Mouse (Mus musculus) liver, embryonic 14.5 days (tissue): ENCODE measurements at regions not wholly inside any gene's neighbourhood (a gene's known extent, or its start where the extent isn't known, plus 50 kb on each side); places are given as distances from the start of the nearest gene placed in this dataset.

Experiments
- ATAC-seq: fragments of 200-750 bp; cut with Nextera tagmentation; 2 replicates; pipeline ENCODE4 v1.8.0; 2017; ENCODE audit warnings: moderate number of reproducible peaks, mild to moderate bottlenecking, moderate library complexity; ENCODE audit not compliant: insufficient read depth
- DNase-seq, 3 experiments: peaks; one replicate each; pipeline ENCODE4 v3.0.0-alpha.2; 2012 to 2013; ENCODE audit warnings: low read depth in 3 of 3, low spot score in 3 of 3
- H3K27ac ChIP-seq: fragments of 300-500 bp; sonication (generic); 2 replicates; pipeline ENCODE4 v1.5.1; 2014; ENCODE audit warnings: moderate library complexity, mild to moderate bottlenecking, control low read depth, inconsistent platforms
- H3K27me3 ChIP-seq: fragments of 300-500 bp; sonication (generic); 2 replicates; pipeline ENCODE4 v1.6.1; 2014; ENCODE audit warnings: mild to moderate bottlenecking, low read length, moderate library complexity; ENCODE audit not compliant: control insufficient read depth, insufficient read depth
- H3K36me3 ChIP-seq: fragments of 300-500 bp; sonication (generic); replicated peaks from 2 replicates; pipeline ENCODE4 v1.6.1; 2014; ENCODE audit warnings: low read depth; ENCODE audit not compliant: control insufficient read depth, insufficient read depth
- H3K4me1 ChIP-seq, 2 experiments: fragments of 200-500 bp in 1 of 2; fragments of 300-500 bp in 1 of 2; sonication (generic) in 1 of 2; replicated peaks; 2 replicates each; pipeline ENCODE4 v1.6.1; 2012 to 2014; ENCODE audit warnings: antibody characterized with exemption in 1 of 2, inconsistent platforms in 1 of 2, low read length in 1 of 2; ENCODE audit not compliant: control insufficient read depth in 2 of 2, insufficient read depth in 2 of 2
- H3K4me2 ChIP-seq: fragments of 300-500 bp; sonication (generic); 2 replicates; pipeline ENCODE4 v1.6.1; 2014; ENCODE audit warnings: low read depth, mild to moderate bottlenecking, control low read depth, moderate library complexity
- H3K4me3 ChIP-seq, 2 experiments: fragments of 200-500 bp in 1 of 2; fragments of 300-500 bp in 1 of 2; sonication (generic) in 1 of 2; 2 replicates each; pipeline ENCODE4 v1.5.1; 2012 to 2014; ENCODE audit warnings: low read depth in 2 of 2, low read length in 2 of 2, mild to moderate bottlenecking in 2 of 2, control low read depth in 1 of 2, inconsistent platforms in 1 of 2, moderate library complexity in 1 of 2; ENCODE audit not compliant: insufficient read depth in 1 of 2
- H3K9ac ChIP-seq: fragments of 300-500 bp; sonication (generic); replicated peaks from 2 replicates; pipeline ENCODE4 v1.6.1; 2014; ENCODE audit warnings: mild to moderate bottlenecking, control low read depth, moderate library complexity
- H3K9me3 ChIP-seq: fragments of 300-500 bp; sonication (generic); 2 replicates; pipeline ENCODE4 v1.6.1; 2016; ENCODE audit warnings: low read length, mixed read lengths; ENCODE audit not compliant: control insufficient read depth
- CTCF ChIP-seq: IDR thresholded peaks from 2 replicates; pipeline ENCODE4 v1.5.1; 2016; ENCODE audit warnings: antibody characterized with exemption, low read depth, control low read depth
- EP300 ChIP-seq: IDR thresholded peaks from 2 replicates; pipeline ENCODE4 v1.6.1; 2016; ENCODE audit warnings: antibody characterized with exemption, low read depth
- WGBS: fragments of 180-500 bp; shearing (Covaris S2); extraction: QIAGEN DNeasy Blood & Tissue Kit; methylation state at CpG from one replicate; pipeline ENCODE4 v1.1.7; 2014; ENCODE audit not compliant: insufficient replicate concordance; 5-methylcytosine and 5-hydroxymethylcytosine counted together

DNA sequence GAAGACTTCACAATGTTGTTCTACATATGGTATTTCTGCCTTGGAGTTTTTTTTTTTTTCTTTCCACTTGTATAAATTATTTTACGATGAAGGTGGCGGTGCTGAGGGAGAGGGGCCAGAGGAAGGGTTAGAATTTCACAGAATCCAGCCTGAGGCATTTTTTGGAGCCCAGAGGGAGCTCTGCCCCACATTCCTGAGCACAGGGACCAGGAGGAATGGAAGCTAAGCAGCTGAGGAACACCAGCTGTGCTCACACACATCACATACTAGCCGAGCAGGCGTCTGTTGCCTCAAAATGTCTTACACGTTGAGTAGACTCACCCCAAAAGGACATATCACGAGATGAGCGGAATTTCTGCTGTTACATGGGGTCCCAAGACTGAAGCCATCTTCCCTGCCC, 414.1 kb upstream of the Zmiz1 start:
- WGBS, result 63% methylated on average over 7 of the region's 7 CpGs

DNA sequence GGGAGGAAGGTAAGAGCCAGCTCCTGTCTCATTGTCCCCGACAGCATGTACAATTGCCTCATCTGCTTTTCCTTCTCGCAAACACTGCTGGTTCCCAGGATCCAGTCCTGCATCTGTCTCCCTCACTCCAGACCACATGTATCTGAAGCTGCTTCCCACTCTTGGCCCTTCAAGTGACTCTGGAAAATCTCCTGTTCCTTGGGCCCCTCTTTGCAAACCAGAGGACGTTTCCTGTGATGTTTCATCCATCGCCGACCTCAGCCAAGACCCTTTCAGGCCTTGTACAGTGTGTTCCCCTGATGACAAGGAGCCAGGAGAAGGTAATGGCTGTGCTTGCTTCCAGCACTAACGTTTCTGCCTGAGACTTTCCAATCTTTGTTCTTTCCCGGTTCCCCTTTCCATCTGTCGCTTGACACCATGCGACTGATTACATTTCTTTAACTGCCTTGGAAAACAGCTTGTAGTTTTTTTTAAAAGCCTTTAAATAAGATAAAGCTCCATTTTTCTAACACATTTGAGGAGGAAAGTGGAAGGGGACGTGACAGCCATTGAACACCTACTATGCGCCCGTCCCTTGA, 408.2 kb upstream of the Zmiz1 start:
- Histone ChIP-seq H3K4me1 (no peaks in the 10 kb centered on the region), H3K9ac (no peak overlapping the region), H3K9me3 (no peaks in the 10 kb centered on the region), H3K27ac (no peak overlapping the region), H3K36me3 (no peaks in the 10 kb centered on the region), H3K4me2 (no peak overlapping the region), H3K4me3 (no peak overlapping the region), H3K27me3 (no peaks in the 10 kb centered on the region)
- DNase-seq (no peak), ATAC-seq (no peak)
- TF ChIP-seq EP300 (no peak), CTCF (no peak)
- WGBS, result 43% methylated on average over 12 of the region's 12 CpGs

More for the DNA sequence above, 414.1 kb upstream of the Zmiz1 start:
- H3K9me3 ChIP-seq, result no peaks in the 10 kb centered on the region
- H3K27ac ChIP-seq, result no peak overlapping the region
- no peaks in the 10 kb centered on the region for H3K36me3 ChIP-seq
- H3K4me1 ChIP-seq, result no peaks in the 10 kb centered on the region
- H3K4me3 ChIP-seq, result no peak overlapping the region
- no peak overlapping the region for H3K9ac ChIP-seq
- no peaks in the 10 kb centered on the region for H3K27me3 ChIP-seq
- DNase-seq, result no peak
- H3K4me2 ChIP-seq, result no peak overlapping the region
- ATAC-seq, result no peak
- TF ChIP-seq CTCF (no peak), EP300 (no peak)

DNA sequence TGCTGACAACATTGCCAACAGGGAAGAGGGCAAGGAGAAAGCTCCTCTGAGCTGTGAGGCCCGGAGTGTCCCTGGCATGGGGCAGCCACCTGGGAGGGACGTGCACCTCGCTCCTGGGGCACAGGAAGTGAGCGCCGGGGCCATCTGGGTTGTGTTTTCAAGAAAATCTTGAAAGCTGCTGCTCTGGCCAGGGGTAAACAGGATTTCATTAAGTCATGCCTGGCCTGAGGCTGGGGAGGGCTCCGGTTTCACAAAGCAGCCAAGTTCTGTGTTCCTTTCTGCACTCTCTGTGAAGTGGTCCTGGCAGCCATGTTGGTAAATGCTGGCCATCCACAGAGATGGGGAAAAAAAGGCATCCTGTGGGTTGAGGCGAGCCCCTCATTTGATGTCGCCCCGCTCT, 406.8 kb upstream of the Zmiz1 start:
- WGBS, result 54% methylated on average over 9 of the region's 9 CpGs
- Histone ChIP-seq H3K4me3 (no peak overlapping the region), H3K4me2 (no peak overlapping the region), H3K27ac (no peak overlapping the region), H3K9ac (no peak overlapping the region), H3K4me1 (no peaks in the 10 kb centered on the region), H3K9me3 (no peaks in the 10 kb centered on the region), H3K27me3 (no peaks in the 10 kb centered on the region), H3K36me3 (no peaks in the 10 kb centered on the region)
- TF ChIP-seq CTCF (no peak), EP300 (no peak)
- DNase-seq, result no peak
- no peak for ATAC-seq

DNA sequence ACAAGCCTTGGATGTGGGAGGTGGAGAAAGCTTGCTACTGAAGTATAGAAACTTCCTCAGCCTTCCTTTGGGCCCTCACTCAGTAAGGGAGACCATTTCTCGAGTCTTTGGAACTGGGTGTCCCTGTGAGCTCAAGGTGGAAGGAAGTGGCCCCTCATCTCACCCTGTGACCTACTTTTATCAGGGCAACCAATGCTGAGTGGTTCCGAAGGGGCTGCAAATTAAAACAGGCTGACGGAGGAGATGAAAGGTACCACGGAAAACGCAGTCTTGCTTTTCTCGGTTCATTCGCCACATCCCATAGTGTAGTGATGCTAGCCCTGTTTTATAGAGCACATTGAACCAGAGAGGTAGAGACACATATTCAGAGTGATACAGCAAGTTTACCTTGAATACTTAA, 399.6 kb upstream of the Zmiz1 start:
- 56% methylated on average over 7 of the region's 7 CpGs for WGBS
- Histone ChIP-seq H3K4me3 (no peak overlapping the region), H3K27ac (no peak overlapping the region), H3K36me3 (no peaks in the 10 kb centered on the region), H3K4me2 (no peak overlapping the region), H3K27me3 (no peaks in the 10 kb centered on the region), H3K9ac (no peak overlapping the region), H3K4me1 (no peaks in the 10 kb centered on the region), H3K9me3 (no peaks in the 10 kb centered on the region)
- DNase-seq, result no peak
- ATAC-seq, result no peak
- no peak for TF ChIP-seq EP300
- TF ChIP-seq CTCF, result no peak

DNA sequence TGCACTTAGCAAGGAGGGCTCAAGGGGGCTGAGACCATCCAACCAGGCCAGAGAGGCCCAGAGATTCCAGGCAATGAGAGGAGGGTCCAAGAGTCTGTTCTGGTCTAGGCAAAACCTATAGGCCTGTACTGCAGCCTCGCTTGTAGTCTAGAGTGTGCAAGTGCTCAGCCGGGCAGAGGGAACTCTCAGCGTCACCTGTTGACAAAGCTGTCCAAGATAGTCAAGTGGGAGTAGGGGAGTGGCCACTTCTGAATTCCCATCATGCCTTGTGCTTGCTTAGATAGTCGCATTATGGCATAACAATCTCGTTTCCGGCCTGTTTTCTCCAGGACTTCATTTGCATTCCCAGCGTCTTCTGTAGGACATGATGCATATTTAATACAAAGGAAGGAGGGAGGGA, 398.7 kb upstream of the Zmiz1 start:
- no peak overlapping the region for H3K4me2 ChIP-seq
- H3K27me3 ChIP-seq, result no peaks in the 10 kb centered on the region
- H3K4me1 ChIP-seq, result no peaks in the 10 kb centered on the region
- no peak overlapping the region for H3K9ac ChIP-seq
- DNase-seq, result no peak
- no peaks in the 10 kb centered on the region for H3K36me3 ChIP-seq
- 65% methylated on average over 7 of the region's 7 CpGs for WGBS
- H3K4me3 ChIP-seq, result no peak overlapping the region
- ATAC-seq, result no peak
- no peak overlapping the region for H3K27ac ChIP-seq
- TF ChIP-seq EP300, result no peak
- no peak for TF ChIP-seq CTCF
- H3K9me3 ChIP-seq, result no peaks in the 10 kb centered on the region
